Mouse (Mus musculus): ENCODE measurements around the gene Smg6.

DNA sequence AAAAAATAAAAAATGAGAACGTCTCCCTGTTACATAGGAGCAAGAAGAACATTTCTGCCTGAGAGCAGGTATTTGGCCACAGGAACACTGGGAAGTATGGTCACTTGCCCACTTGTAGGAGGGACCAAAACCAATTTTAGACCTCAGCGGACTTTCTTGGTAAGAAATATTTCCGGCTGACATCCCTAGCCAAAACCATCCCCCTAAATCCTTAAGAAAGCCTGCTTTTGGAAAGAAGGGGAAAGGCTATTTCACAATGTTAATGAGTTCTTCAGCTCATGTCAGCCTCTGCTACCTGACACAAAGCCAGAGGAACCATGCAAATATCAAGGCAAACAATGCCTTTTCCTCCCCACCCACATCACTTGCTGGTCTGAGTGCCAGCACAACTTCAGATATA, 108.5 kb downstream of the Smg6 start:
- TF ChIP-seq EP300 (IDR thresholded peaks at IDR 0.05; ENCODE audit: low read depth) (0 out of 2 replicates have a peak, but pooled peaks have one; percentile 26), CTCF (IDR thresholded peaks at IDR 0.05; ENCODE audit: low read depth) (no peak)
